Mouse (Mus musculus): ENCODE measurements at regions not wholly inside any gene's neighbourhood (a gene's known extent, or its start where the extent isn't known, plus 50 kb on each side); places are given as distances from the start of the nearest gene placed in this dataset.
A peak's percentile ranks its signal among the peaks of the same experiment; 100 is the strongest.

GRCm38 (mm10) chr10:117443426-117444350 is 63.9 kb upstream of the Cpsf6 start:
- DNase-seq = no peak

- DNase-seq = no peak
Observed at GRCm38 (mm10) chr10:117441979-117442803, 62.4 kb upstream of the Cpsf6 start.

GRCm38 (mm10) chr10:117441121-117441978 is 61.5 kb upstream of the Cpsf6 start:
- no peak for DNase-seq

GRCm38 (mm10) chr10:117440225-117440976 is 60.6 kb upstream of the Cpsf6 start:
- no peak for DNase-seq

GRCm38 (mm10) chr10:117439206-117440110 is 59.6 kb upstream of the Cpsf6 start:
- no peak for DNase-seq

GRCm38 (mm10) chr10:117438614-117439193 is 58.9 kb upstream of the Cpsf6 start:
- no peak for DNase-seq

GRCm38 (mm10) chr10:117437970-117438369 is 58.2 kb upstream of the Cpsf6 start:
- no peak for DNase-seq

- DNase-seq = peak; percentile 69
Observed at GRCm38 (mm10) chr10:117436875-117437715, 57.3 kb upstream of the Cpsf6 start.

GRCm38 (mm10) chr10:117436308-117436874 is 56.6 kb upstream of the Cpsf6 start:
- DNase-seq = no peak

- DNase-seq = no peak
Observed at GRCm38 (mm10) chr10:117435734-117436121, 55.9 kb upstream of the Cpsf6 start.

GRCm38 (mm10) chr10:117434871-117435733 is 55.3 kb upstream of the Cpsf6 start:
- peak; percentile 93 for DNase-seq

GRCm38 (mm10) chr10:117434293-117434842 is 54.6 kb upstream of the Cpsf6 start:
- no peak for DNase-seq

GRCm38 (mm10) chr10:117433547-117434292 is 53.9 kb upstream of the Cpsf6 start:
- DNase-seq = peak; percentile 32

- DNase-seq = peak; percentile 44
Observed at GRCm38 (mm10) chr10:117432871-117433546, 53.2 kb upstream of the Cpsf6 start.

- peak; percentile 86 for DNase-seq
Observed at GRCm38 (mm10) chr10:117432415-117432814, 52.6 kb upstream of the Cpsf6 start.

- DNase-seq = no peak
Observed at GRCm38 (mm10) chr10:117431850-117432249, 52.0 kb upstream of the Cpsf6 start.
